Mouse (Mus musculus) ES-E14 (cell line): ENCODE measurements around the gene Hnrnpll.

Experiments used
- CHD2 ChIP-seq: IDR thresholded peaks from 2 replicates; pipeline ENCODE4 v1.6.1; 2014; ENCODE audit warnings: mild to moderate bottlenecking, low read depth, low read length, inconsistent platforms
- HCFC1 ChIP-seq: IDR thresholded peaks from 2 replicates; pipeline ENCODE4 v1.6.1; 2012; ENCODE audit warnings: low read length, inconsistent platforms, borderline replicate concordance; ENCODE audit not compliant: insufficient read depth
- MAFK ChIP-seq: IDR thresholded peaks from 2 replicates; pipeline ENCODE4 v1.6.1; 2014; ENCODE audit warnings: mild to moderate bottlenecking, low read depth, low read length, inconsistent platforms; ENCODE audit not compliant: insufficient read depth
- ZC3H11A ChIP-seq: IDR thresholded peaks from 2 replicates; pipeline ENCODE4 v1.6.1; 2012; ENCODE audit warnings: low read depth, mild to moderate bottlenecking, inconsistent platforms, low read length, borderline replicate concordance
- ZNF384 ChIP-seq: IDR thresholded peaks from 2 replicates; pipeline ENCODE4 v1.6.1; 2012; ENCODE audit warnings: low read depth, low read length, inconsistent platforms

DNA sequence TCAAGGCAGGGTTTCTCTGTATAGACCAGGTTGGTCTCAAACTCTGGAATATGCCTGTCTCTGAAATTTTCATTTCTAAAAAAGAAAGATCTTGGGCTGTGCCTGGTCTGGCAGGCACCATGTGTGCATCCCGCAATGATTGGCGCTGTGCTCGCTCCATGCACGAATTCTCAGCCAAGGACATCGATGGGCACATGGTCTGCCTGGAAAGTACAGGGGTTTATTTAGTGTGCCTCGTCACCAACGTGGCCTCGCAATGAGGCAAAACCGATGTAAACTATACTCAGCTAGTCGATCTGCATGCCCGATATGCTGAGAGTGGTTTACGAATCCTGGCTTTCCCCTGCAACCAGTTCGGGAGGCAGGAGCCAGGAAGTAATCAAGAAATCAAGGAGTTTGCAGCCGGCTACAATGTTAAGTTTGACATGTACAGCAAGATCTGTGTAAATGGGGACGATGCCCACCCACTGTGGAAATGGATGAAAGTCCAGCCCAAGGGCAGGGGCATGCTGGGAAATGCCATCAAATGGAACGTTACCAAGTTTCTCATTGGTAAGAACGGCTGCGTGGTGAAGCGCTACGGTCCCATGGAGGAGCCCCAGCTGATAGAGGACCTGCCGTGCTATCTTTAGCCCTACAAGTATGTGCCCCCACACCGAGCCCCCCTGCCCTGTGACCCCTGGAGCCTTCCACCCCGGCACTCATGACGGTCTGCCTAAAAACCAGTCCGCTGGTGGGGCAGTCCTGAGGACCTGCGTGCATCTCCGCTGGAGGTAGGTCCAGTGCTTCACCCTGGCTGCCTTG lies 8.0 kb downstream of the Hnrnpll start:
- no peak for TF ChIP-seq ZNF384
- TF ChIP-seq MAFK, result no peak
- TF ChIP-seq ZC3H11A, result no peak
- TF ChIP-seq CHD2, result no peak
- no peak for TF ChIP-seq HCFC1
